Mouse (Mus musculus) 416B (cell line): ENCODE measurements around the gene Ap4e1.

Source experiments
- DNase-seq: peaks from one replicate; pipeline ENCODE4 v3.0.0; 2011; ENCODE audit warnings: low read depth

The Ap4e1 gene

GRCm38 (mm10) chr2:127008469-127008998 is at the start of gene Ap4e1:
Gene Ap4e1, plus strand, starts transcription at chr2:127008717.
- peak; percentile 96 for DNase-seq

GRCm38 (mm10) chr2:126961696-126962095 is 46.8 kb upstream of the Ap4e1 start:
- no peak for DNase-seq

- peak; percentile 18 for DNase-seq
Measured at GRCm38 (mm10) chr2:126977428-126977827, 31.1 kb upstream of the Ap4e1 start.

- DNase-seq, result no peak
Measured at GRCm38 (mm10) chr2:126983221-126983620, 25.3 kb upstream of the Ap4e1 start.

GRCm38 (mm10) chr2:126989919-126990318 is 18.6 kb upstream of the Ap4e1 start:
- no peak for DNase-seq

GRCm38 (mm10) chr2:126992742-126993141 is 15.8 kb upstream of the Ap4e1 start:
- DNase-seq, result no peak

- no peak for DNase-seq
Measured at GRCm38 (mm10) chr2:126994384-126995166, 13.9 kb upstream of the Ap4e1 start.

GRCm38 (mm10) chr2:126996737-126997136 is 11.8 kb upstream of the Ap4e1 start:
- peak; percentile 82 for DNase-seq

- no peak for DNase-seq
Measured at GRCm38 (mm10) chr2:126998219-126998618, 10.3 kb upstream of the Ap4e1 start.

GRCm38 (mm10) chr2:127000406-127001324 is 7.9 kb upstream of the Ap4e1 start:
- no peak for DNase-seq

GRCm38 (mm10) chr2:127004046-127004445 is 4.5 kb upstream of the Ap4e1 start:
- no peak for DNase-seq

- DNase-seq, result peak; percentile 84
Measured at GRCm38 (mm10) chr2:127006634-127007370, 1.7 kb upstream of the Ap4e1 start.

GRCm38 (mm10) chr2:127007509-127007908 is 1.0 kb upstream of the Ap4e1 start:
- peak; percentile 59 for DNase-seq

GRCm38 (mm10) chr2:127035006-127035605 is 26.6 kb downstream of the Ap4e1 start:
- no peak for DNase-seq

- no peak for DNase-seq
Measured at GRCm38 (mm10) chr2:127037299-127037698, 28.8 kb downstream of the Ap4e1 start.

GRCm38 (mm10) chr2:127061471-127061870 is 53.0 kb downstream of the Ap4e1 start:
- DNase-seq, result no peak

GRCm38 (mm10) chr2:127068806-127069205 is 60.3 kb downstream of the Ap4e1 start:
- DNase-seq, result no peak

- DNase-seq, result peak; percentile 38
Measured at GRCm38 (mm10) chr2:127069781-127070434, 61.4 kb downstream of the Ap4e1 start.

GRCm38 (mm10) chr2:127070435-127070841 is 61.9 kb downstream of the Ap4e1 start, which contains the start of gene Blvra:
Gene Blvra, plus strand, starts transcription at chr2:127070665.
- peak; percentile 93 for DNase-seq

GRCm38 (mm10) chr2:127070879-127071278 is 62.4 kb downstream of the Ap4e1 start:
- DNase-seq, result no peak

- no peak for DNase-seq
Measured at GRCm38 (mm10) chr2:127074116-127074515, 65.6 kb downstream of the Ap4e1 start.
